Mouse (Mus musculus) kidney, embryonic 16.5 days (tissue): ENCODE measurements at regions not wholly inside any gene's neighbourhood (a gene's known extent, or its start where the extent isn't known, plus 50 kb on each side); places are given as distances from the start of the nearest gene placed in this dataset.

Source experiments
- ATAC-seq: fragments of 200-750 bp; cut with Nextera tagmentation; 2 replicates; pipeline ENCODE4 v1.8.0; 2017; ENCODE audit warnings: moderate TSS enrichment; ENCODE audit not compliant: low FRiP score, low TSS enrichment
- H3K27ac ChIP-seq: fragments of 300-500 bp; sonication (generic); 2 replicates; pipeline ENCODE4 v1.5.1; 2014; ENCODE audit warnings: low read length
- H3K27me3 ChIP-seq: fragments of 300-500 bp; sonication (generic); 2 replicates; pipeline ENCODE4 v1.6.1; 2014; ENCODE audit warnings: low read length, control low read depth, mixed read lengths; ENCODE audit not compliant: insufficient read depth
- H3K36me3 ChIP-seq: fragments of 300-500 bp; sonication (generic); 2 replicates; pipeline ENCODE4 v1.6.1; 2014; ENCODE audit warnings: low read length, control low read depth, mixed read lengths; ENCODE audit not compliant: insufficient read depth
- H3K4me1 ChIP-seq: fragments of 300-500 bp; sonication (generic); 2 replicates; pipeline ENCODE4 v1.6.1; 2014; ENCODE audit warnings: low read length, control low read depth, mixed read lengths; ENCODE audit not compliant: insufficient read depth
- H3K4me2 ChIP-seq: fragments of 300-500 bp; sonication (generic); replicated peaks from 2 replicates; pipeline ENCODE4 v1.6.1; 2014; ENCODE audit warnings: low read depth, low read length
- H3K4me3 ChIP-seq: fragments of 300-500 bp; sonication (generic); 2 replicates; pipeline ENCODE4 v1.5.1; 2014; ENCODE audit warnings: mild to moderate bottlenecking, low read length
- H3K9ac ChIP-seq: fragments of 300-500 bp; sonication (generic); replicated peaks from 2 replicates; pipeline ENCODE4 v1.6.1; 2014; ENCODE audit warnings: low read length
- H3K9me3 ChIP-seq: fragments of 300-500 bp; sonication (generic); 2 replicates; pipeline ENCODE4 v1.6.1; 2016; ENCODE audit warnings: low read length, control low read depth
- WGBS: fragments of 180-500 bp; shearing (Covaris S2); extraction: QIAGEN DNeasy Blood & Tissue Kit; methylation state at CpG from one replicate; pipeline ENCODE4 v1.1.7; 2014; 5-methylcytosine and 5-hydroxymethylcytosine counted together

- no peak overlapping the region for H3K4me3 ChIP-seq
- no peaks in the 10 kb centered on the region for H3K9me3 ChIP-seq
- WGBS: 77% methylated on average over 3 of the region's 3 CpGs
- no peaks in the 10 kb centered on the region for H3K4me1 ChIP-seq
- no peak overlapping the region for H3K4me2 ChIP-seq
- ATAC-seq: peak; percentile 82
- H3K27ac ChIP-seq: peak overlapping the region; percentile 41; the same call in 1 of the 2 replicates
- H3K27me3 ChIP-seq: no peaks in the 10 kb centered on the region
- H3K9ac ChIP-seq: no peak overlapping the region
- no peaks in the 10 kb centered on the region for H3K36me3 ChIP-seq
These were observed 284.8 kb upstream of the Grik2 start for GRCm38 (mm10) chr10:50073185-50073980.

DNA sequence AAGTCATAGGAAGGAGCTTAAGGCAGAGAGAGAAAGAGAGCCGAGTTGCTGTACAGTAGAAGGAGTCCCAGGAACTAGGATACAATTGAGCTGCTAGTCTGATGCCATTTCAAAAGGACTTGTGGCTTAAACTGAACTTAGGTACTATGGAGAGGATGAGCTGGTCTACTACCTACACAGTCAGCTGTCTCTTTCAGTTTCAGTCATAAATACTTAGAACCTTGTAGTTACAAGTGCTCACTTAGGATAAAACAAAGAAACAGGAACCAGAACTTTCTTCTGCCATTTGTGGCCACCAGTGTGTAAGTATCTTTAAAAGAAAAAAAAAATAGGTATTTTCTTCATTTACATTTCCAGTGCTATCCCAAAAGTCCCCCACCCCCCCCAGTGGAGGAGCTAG, 283.3 kb upstream of the Grik2 start:
- H3K9ac ChIP-seq: no peak overlapping the region
- no peak overlapping the region for H3K4me2 ChIP-seq
- no peak for ATAC-seq
- H3K27me3 ChIP-seq: no peaks in the 10 kb centered on the region
- H3K4me3 ChIP-seq: no peak overlapping the region
- no peaks in the 10 kb centered on the region for H3K9me3 ChIP-seq
- H3K4me1 ChIP-seq: no peaks in the 10 kb centered on the region
- 69% methylated on average over 1 of the region's 1 CpGs for WGBS
- H3K36me3 ChIP-seq: no peaks in the 10 kb centered on the region
- no peak overlapping the region for H3K27ac ChIP-seq

- no peak overlapping the region for H3K27ac ChIP-seq
- H3K9ac ChIP-seq: no peak overlapping the region
- no peaks in the 10 kb centered on the region for H3K36me3 ChIP-seq
- no peaks in the 10 kb centered on the region for H3K4me1 ChIP-seq
- WGBS: 74% methylated on average over 1 of the region's 1 CpGs
- H3K9me3 ChIP-seq: no peaks in the 10 kb centered on the region
- no peak overlapping the region for H3K4me3 ChIP-seq
- no peak overlapping the region for H3K4me2 ChIP-seq
- ATAC-seq: no peak
- H3K27me3 ChIP-seq: no peaks in the 10 kb centered on the region
These were observed 274.8 kb upstream of the Grik2 start for GRCm38 (mm10) chr10:50063392-50063791.

GRCm38 (mm10) chr10:50062716-50063115, 274.1 kb upstream of the Grik2 start:
- no peak overlapping the region for H3K4me3 ChIP-seq
- ATAC-seq: no peak
- H3K9ac ChIP-seq: no peak overlapping the region

More at GRCm38 (mm10) chr10:50062716-50063115, 274.1 kb upstream of the Grik2 start:
- H3K36me3 ChIP-seq: no peaks in the 10 kb centered on the region
- H3K27ac ChIP-seq: no peak overlapping the region
- H3K4me2 ChIP-seq: no peak overlapping the region
- H3K9me3 ChIP-seq: no peaks in the 10 kb centered on the region
- no peaks in the 10 kb centered on the region for H3K27me3 ChIP-seq
- H3K4me1 ChIP-seq: no peaks in the 10 kb centered on the region
